Mouse (Mus musculus): Measurements from ENCODE around the gene Ankrd52.
"Not testable (repeated sequence)": the region's sequence is repeated elsewhere in the genome, so short reads cannot be mapped to it uniquely, and the experiment has no call there.

Ankrd52 gene

GRCm38 (mm10) chr10:128376455-128377211 lies at the start of gene Ankrd52:
TSS of gene Ankrd52 (plus strand) at chr10:128377115.
- DNase-seq (ENCODE audit: low spot score): peak; percentile 77

- no peak for DNase-seq (ENCODE audit: low spot score)
These were observed 49.3 kb upstream of the Ankrd52 start for GRCm38 (mm10) chr10:128327610-128328009.

GRCm38 (mm10) chr10:128332358-128333249 lies 44.3 kb upstream of the Ankrd52 start:
- DNase-seq (ENCODE audit: low spot score): not testable (repeated sequence)

GRCm38 (mm10) chr10:128335582-128335981 lies 41.3 kb upstream of the Ankrd52 start:
- peak; percentile 83 for DNase-seq (ENCODE audit: low spot score)

GRCm38 (mm10) chr10:128336195-128336594 lies 40.7 kb upstream of the Ankrd52 start:
- no peak for DNase-seq (ENCODE audit: low spot score)

GRCm38 (mm10) chr10:128336597-128336996 lies 40.3 kb upstream of the Ankrd52 start:
- no peak for DNase-seq (ENCODE audit: low spot score)

GRCm38 (mm10) chr10:128337306-128338181 lies 39.4 kb upstream of the Ankrd52 start, which contains the start of gene Cs:
TSS of gene Cs (plus strand) at chr10:128337734.
- peak; percentile 97 for DNase-seq (ENCODE audit: low spot score)

GRCm38 (mm10) chr10:128338415-128338814 lies 38.5 kb upstream of the Ankrd52 start:
- no peak for DNase-seq (ENCODE audit: low spot score)

GRCm38 (mm10) chr10:128338948-128339347 lies 38.0 kb upstream of the Ankrd52 start:
- DNase-seq (ENCODE audit: low spot score): no peak

- DNase-seq (ENCODE audit: low spot score): no peak
These were observed 36.7 kb upstream of the Ankrd52 start for GRCm38 (mm10) chr10:128340257-128340656.

GRCm38 (mm10) chr10:128343436-128343835 lies 33.5 kb upstream of the Ankrd52 start:
- no peak for DNase-seq (ENCODE audit: low spot score)

- peak; percentile 40 for DNase-seq (ENCODE audit: low spot score)
These were observed 32.2 kb upstream of the Ankrd52 start for GRCm38 (mm10) chr10:128344568-128345275.

GRCm38 (mm10) chr10:128347541-128347940 lies 29.4 kb upstream of the Ankrd52 start:
- DNase-seq (ENCODE audit: low spot score): no peak

- DNase-seq (ENCODE audit: low spot score): peak; percentile 70
These were observed 18.1 kb upstream of the Ankrd52 start for GRCm38 (mm10) chr10:128358796-128359195.

- no peak for DNase-seq (ENCODE audit: low spot score)
These were observed 17.7 kb upstream of the Ankrd52 start for GRCm38 (mm10) chr10:128359226-128359625.

GRCm38 (mm10) chr10:128361836-128362235 lies 15.1 kb upstream of the Ankrd52 start:
- DNase-seq (ENCODE audit: low spot score): no peak

GRCm38 (mm10) chr10:128362568-128362967 lies 14.3 kb upstream of the Ankrd52 start:
- DNase-seq (ENCODE audit: low spot score): peak; percentile 75

- no peak for DNase-seq (ENCODE audit: low spot score)
These were observed 9.0 kb upstream of the Ankrd52 start for GRCm38 (mm10) chr10:128367899-128368401.

- DNase-seq (ENCODE audit: low spot score): peak; percentile 95
These were observed 8.3 kb upstream of the Ankrd52 start, which contains the start of gene Coq10a for GRCm38 (mm10) chr10:128368402-128369217. TSS of gene Coq10a (minus strand) at chr10:128368997.

GRCm38 (mm10) chr10:128369218-128369543 lies 7.7 kb upstream of the Ankrd52 start:
- no peak for DNase-seq (ENCODE audit: low spot score)

Data from embryo, embryonic 10 days (tissue).